Mouse (Mus musculus) midbrain, postnatal 0 days (tissue): Measurements from ENCODE around the gene Ltbp1. TPM values are rescaled to one million over a fixed set of nuclear protein-coding genes. Genes with fewer than 3 reads are reported as not detected.
A peak's percentile ranks its signal among the peaks of the same experiment; 100 is the strongest.

Experiments
- ATAC-seq: fragments of 200-750 bp; cut with Nextera tagmentation; 2 replicates; pipeline ENCODE4 v1.8.0; 2017; ENCODE audit warnings: moderate number of reproducible peaks, mild to moderate bottlenecking, moderate TSS enrichment, moderate library complexity; ENCODE audit not compliant: low FRiP score
- DNase-seq: peaks from one replicate; pipeline ENCODE4 v3.0.0-alpha.2; 2015; ENCODE audit warnings: low spot score
- H3K27ac ChIP-seq: fragments of 300-500 bp; sonication (generic); 2 replicates; pipeline ENCODE4 v1.5.1; 2014; ENCODE audit warnings: low read depth, mild to moderate bottlenecking, low read length, mixed read lengths
- H3K27me3 ChIP-seq: fragments of 300-500 bp; sonication (generic); 2 replicates; pipeline ENCODE4 v1.6.1; 2014; ENCODE audit warnings: low read length, control low read depth, mixed read lengths; ENCODE audit not compliant: insufficient read depth
- H3K36me3 ChIP-seq: fragments of 300-500 bp; sonication (generic); 2 replicates; pipeline ENCODE4 v1.6.1; 2014; ENCODE audit warnings: low read length, control low read depth, mixed read lengths; ENCODE audit not compliant: insufficient read depth
- H3K4me1 ChIP-seq: fragments of 300-500 bp; sonication (generic); 2 replicates; pipeline ENCODE4 v1.6.1; 2014; ENCODE audit warnings: mild to moderate bottlenecking, control low read depth, antibody characterized with exemption, low read length, mixed read lengths; ENCODE audit not compliant: insufficient read depth
- H3K4me2 ChIP-seq: fragments of 300-500 bp; sonication (generic); 2 replicates; pipeline ENCODE4 v1.6.1; 2014; ENCODE audit warnings: low read depth, mild to moderate bottlenecking, low read length, mixed read lengths; ENCODE audit not compliant: poor library complexity, severe bottlenecking
- H3K4me3 ChIP-seq: fragments of 300-500 bp; sonication (generic); 2 replicates; pipeline ENCODE4 v1.5.1; 2014; ENCODE audit warnings: low read depth, mild to moderate bottlenecking, low read length, moderate library complexity
- H3K9ac ChIP-seq: fragments of 300-500 bp; sonication (generic); replicated peaks from 2 replicates; pipeline ENCODE4 v1.6.1; 2014; ENCODE audit warnings: mild to moderate bottlenecking, low read length, moderate library complexity, mixed read lengths; ENCODE audit not compliant: poor library complexity, severe bottlenecking
- H3K9me3 ChIP-seq: fragments of 300-500 bp; sonication (generic); 2 replicates; pipeline ENCODE4 v1.6.1; 2016; ENCODE audit warnings: low read length, control low read depth
- CTCF ChIP-seq: IDR thresholded peaks from 2 replicates; pipeline ENCODE4 v1.5.1; 2016; ENCODE audit warnings: antibody characterized with exemption, mild to moderate bottlenecking
- WGBS: fragments of 180-500 bp; shearing (Covaris S2); extraction: QIAGEN DNeasy Blood & Tissue Kit; methylation state at CpG from one replicate; pipeline ENCODE4 v1.1.7; 2014; 5-methylcytosine and 5-hydroxymethylcytosine counted together
- polyA plus RNA-seq: library from polyadenylated mRNA; unstranded; fragments of >200 nt; fragmentation: Nextera tagmentation; extraction: Ambion mirVana; gene quantifications from 2 replicates; pipeline ENCODE4 v1.2.1, GENCODE M21; 2015
- total RNA-seq: library from RNA; depleted of rRNA; stranded (reverse); fragments of >200 nt; gene quantifications from 2 replicates; pipeline ENCODE4 v1.2.3, GENCODE M21; 2014

Gene Ltbp1
- total and polyA plus RNA-seq, 2 experiments from 2014 or later, result 0.89 to 3.0 TPM

GRCm38 (mm10) chr17:75218700-75219099 lies 213.3 kb downstream of the Ltbp1 start:
- Histone ChIP-seq H3K27me3 (no peaks in the 10 kb centered on the region), H3K27ac (no peak overlapping the region), H3K4me2 (no peak overlapping the region), H3K4me1 (no peaks in the 10 kb centered on the region), H3K9me3 (no peaks in the 10 kb centered on the region), H3K36me3 (no peaks in the 10 kb centered on the region), H3K9ac (no peak overlapping the region), H3K4me3 (no peak overlapping the region)
- TF ChIP-seq CTCF, result no peak
- ATAC-seq (no peak), DNase-seq (no peak)
- WGBS, result 70% methylated on average over 6 of the region's 6 CpGs

- Histone ChIP-seq H3K4me3 (no peak overlapping the region), H3K9ac (no peak overlapping the region), H3K9me3 (no peaks in the 10 kb centered on the region), H3K36me3 (no peaks in the 10 kb centered on the region), H3K27ac (no peak overlapping the region), H3K27me3 (no peaks in the 10 kb centered on the region), H3K4me2 (no peak overlapping the region), H3K4me1 (no peaks in the 10 kb centered on the region)
- DNase-seq (no peak), ATAC-seq (no peak)
- 78% methylated on average over 3 of the region's 3 CpGs for WGBS
- TF ChIP-seq CTCF, result no peak
Measured at GRCm38 (mm10) chr17:75228321-75228720, 223.0 kb downstream of the Ltbp1 start.

GRCm38 (mm10) chr17:75233206-75233605 lies 227.8 kb downstream of the Ltbp1 start:
- H3K9me3 ChIP-seq, result no peaks in the 10 kb centered on the region
- H3K4me2 ChIP-seq, result no peak overlapping the region
- H3K9ac ChIP-seq, result no peak overlapping the region
- no peaks in the 10 kb centered on the region for H3K27me3 ChIP-seq
- TF ChIP-seq CTCF, result no peak
- H3K4me3 ChIP-seq, result no peak overlapping the region
- no peaks in the 10 kb centered on the region for H3K36me3 ChIP-seq
- H3K4me1 ChIP-seq, result no peaks in the 10 kb centered on the region
- H3K27ac ChIP-seq, result no peak overlapping the region
- ATAC-seq (no peak), DNase-seq (no peak)
- 41% methylated on average over 2 of the region's 2 CpGs for WGBS

GRCm38 (mm10) chr17:75233923-75234322 lies 228.6 kb downstream of the Ltbp1 start:
- ATAC-seq (no peak), DNase-seq (no peak)
- H3K36me3 ChIP-seq, result no peaks in the 10 kb centered on the region
- no peak for TF ChIP-seq CTCF
- H3K9ac ChIP-seq, result no peak overlapping the region
- H3K4me2 ChIP-seq, result no peak overlapping the region
- no peaks in the 10 kb centered on the region for H3K27me3 ChIP-seq
- H3K4me3 ChIP-seq, result no peak overlapping the region
- WGBS, result 89% methylated on average over 4 of the region's 4 CpGs
- H3K27ac ChIP-seq, result no peak overlapping the region
- H3K9me3 ChIP-seq, result no peaks in the 10 kb centered on the region
- H3K4me1 ChIP-seq, result no peaks in the 10 kb centered on the region

GRCm38 (mm10) chr17:75235781-75236180 lies 230.4 kb downstream of the Ltbp1 start:
- no peaks in the 10 kb centered on the region for H3K36me3 ChIP-seq
- H3K4me3 ChIP-seq, result no peak overlapping the region
- H3K4me2 ChIP-seq, result no peak overlapping the region
- no peaks in the 10 kb centered on the region for H3K27me3 ChIP-seq
- WGBS, result 87% methylated on average over 3 of the region's 3 CpGs
- DNase-seq (peak; percentile 5), ATAC-seq (no peak)
- TF ChIP-seq CTCF, result no peak
- H3K9me3 ChIP-seq, result no peaks in the 10 kb centered on the region
- no peak overlapping the region for H3K9ac ChIP-seq
- H3K4me1 ChIP-seq, result no peaks in the 10 kb centered on the region
- no peak overlapping the region for H3K27ac ChIP-seq

- TF ChIP-seq CTCF, result no peak
- 95% methylated on average over 2 of the region's 2 CpGs for WGBS
- ATAC-seq, result no peak
Measured at GRCm38 (mm10) chr17:75236543-75236942, 231.2 kb downstream of the Ltbp1 start.

GRCm38 (mm10) chr17:75237456-75237855 lies 232.1 kb downstream of the Ltbp1 start:
- H3K9ac ChIP-seq, result no peak overlapping the region
- DNase-seq (no peak), ATAC-seq (no peak)
- H3K27me3 ChIP-seq, result no peaks in the 10 kb centered on the region
- H3K4me3 ChIP-seq, result no peak overlapping the region
- H3K27ac ChIP-seq, result no peak overlapping the region
- no peaks in the 10 kb centered on the region for H3K4me1 ChIP-seq
- H3K9me3 ChIP-seq, result no peaks in the 10 kb centered on the region
- no peaks in the 10 kb centered on the region for H3K36me3 ChIP-seq
- no peak for TF ChIP-seq CTCF
- 91% methylated on average over 3 of the region's 3 CpGs for WGBS
- no peak overlapping the region for H3K4me2 ChIP-seq

More at GRCm38 (mm10) chr17:75236543-75236942, 231.2 kb downstream of the Ltbp1 start:
- Histone ChIP-seq H3K9me3 (no peaks in the 10 kb centered on the region), H3K27me3 (no peaks in the 10 kb centered on the region), H3K4me3 (no peak overlapping the region), H3K27ac (no peak overlapping the region), H3K36me3 (no peaks in the 10 kb centered on the region), H3K4me2 (no peak overlapping the region), H3K9ac (no peak overlapping the region), H3K4me1 (no peaks in the 10 kb centered on the region)
- DNase-seq, result no peak
